Mouse (Mus musculus) skeletal muscle tissue, adult 2 months (tissue): ENCODE measurements around the gene Hspa8.
"Not testable (repeated sequence)": the region's sequence is repeated elsewhere in the genome, so short reads cannot be mapped to it uniquely, and the experiment has no call there.

Experiments
- DNase-seq: peaks from one replicate; pipeline ENCODE4 v3.0.0-alpha.2; 2012; ENCODE audit warnings: low read depth, low spot score

The Hspa8 gene

GRCm38 (mm10) chr9:40800675-40801612, at the start of gene Hspa8:
Gene Hspa8, plus strand, starts transcription at chr9:40800984.
- DNase-seq, result peak; percentile 100

- no peak for DNase-seq
Measured at GRCm38 (mm10) chr9:40751749-40752148, 49.0 kb upstream of the Hspa8 start.

GRCm38 (mm10) chr9:40756401-40756800, 44.4 kb upstream of the Hspa8 start:
- DNase-seq, result peak; percentile 45

- DNase-seq, result no peak
Measured at GRCm38 (mm10) chr9:40757105-40757626, 43.6 kb upstream of the Hspa8 start.

- DNase-seq, result peak; percentile 53
Measured at GRCm38 (mm10) chr9:40757685-40758270, 43.0 kb upstream of the Hspa8 start.

GRCm38 (mm10) chr9:40762354-40762753, 38.4 kb upstream of the Hspa8 start:
- no peak for DNase-seq

- DNase-seq, result no peak
Measured at GRCm38 (mm10) chr9:40764887-40765580, 35.8 kb upstream of the Hspa8 start.

- DNase-seq, result no peak
Measured at GRCm38 (mm10) chr9:40765581-40765940, 35.2 kb upstream of the Hspa8 start.

- DNase-seq, result no peak
Measured at GRCm38 (mm10) chr9:40766058-40766605, 34.7 kb upstream of the Hspa8 start.

GRCm38 (mm10) chr9:40767946-40768345, 32.8 kb upstream of the Hspa8 start:
- no peak for DNase-seq

GRCm38 (mm10) chr9:40772246-40772645, 28.5 kb upstream of the Hspa8 start:
- peak; percentile 53 for DNase-seq

- DNase-seq, result not testable (repeated sequence)
Measured at GRCm38 (mm10) chr9:40773142-40773541, 27.6 kb upstream of the Hspa8 start.

GRCm38 (mm10) chr9:40773869-40774268, 26.9 kb upstream of the Hspa8 start:
- no peak for DNase-seq

- DNase-seq, result no peak
Measured at GRCm38 (mm10) chr9:40776044-40776443, 24.7 kb upstream of the Hspa8 start.

GRCm38 (mm10) chr9:40776459-40777248, 24.1 kb upstream of the Hspa8 start:
- DNase-seq, result no peak

- no peak for DNase-seq
Measured at GRCm38 (mm10) chr9:40780111-40780510, 20.7 kb upstream of the Hspa8 start.

GRCm38 (mm10) chr9:40780892-40781725, 19.7 kb upstream of the Hspa8 start:
- DNase-seq, result no peak

GRCm38 (mm10) chr9:40781726-40782581, 18.8 kb upstream of the Hspa8 start:
- DNase-seq, result no peak
